Mouse (Mus musculus) embryonic stem cell, embryonic (primary cell): ENCODE results near the gene Tmem221.

Experiments
- CTCF ChIA-PET, 4 experiments: fragments of 300-600 bp in 2 of 4; fragments of 350-600 bp in 2 of 4; sonication (Branson Sonifier 250); formaldehyde crosslinking; loops; one replicate each; lab custom pipeline; 2022; ENCODE audit warnings: inconsistent platforms in 2 of 4; lab: Charles Lee
- POLR2A ChIA-PET, 4 experiments: fragments of 300-600 bp in 2 of 4; fragments of 350-600 bp in 2 of 4; sonication (Branson Sonifier 250); formaldehyde crosslinking; loops; one replicate each; lab custom pipeline; 2022; ENCODE audit warnings: antibody characterized with exemption in 4 of 4, inconsistent platforms in 1 of 4; lab: Charles Lee

The Tmem221 gene

GRCm38 (mm10) chr8:71550754-71551153 lies 7.9 kb downstream of the Tmem221 start:
- ChIA-PET POLR2A (interaction anchor here in 2 of 4 experiments (0.6 to 1.5 kb wide), 6 partner anchors 8 to 21 kb away, joined by 3 to 9 read pairs (median 4); partner anchors contain the start of genes Tmem221 (in 2 of the 2) and Slc27a1 (in 1 of the 2)), CTCF (interaction anchor here in 3 of 4 experiments (0.6 to 1.1 kb wide), 4 partner anchors 12 to 149 kb away, joined by 3 to 7 read pairs (median 3); partner anchors contain the start of gene Colgalt1 (in 1 of the 3))

GRCm38 (mm10) chr8:71547590-71547989 lies 11.1 kb downstream of the Tmem221 start:
- ChIA-PET CTCF (interaction anchor here in 1 of 4 experiments (0.9 kb wide), 1 partner anchor 13 kb away, joined by 5 read pairs; no protein-coding TSS in a partner anchor), POLR2A (no interaction called here)

GRCm38 (mm10) chr8:71545053-71545452 lies 13.6 kb downstream of the Tmem221 start:
- CTCF ChIA-PET = no interaction called here
- POLR2A ChIA-PET = interaction anchor here in 1 of 4 experiments (0.6 to 1.2 kb wide), 2 partner anchors 13 to 81 kb away, joined by 3 read pairs; no protein-coding TSS in a partner anchor

GRCm38 (mm10) chr8:71543755-71544154 lies 14.9 kb downstream of the Tmem221 start:
- ChIA-PET CTCF (interaction anchor here in 2 of 4 experiments (0.5 to 1.6 kb wide), 4 partner anchors 15 to 117 kb away, joined by 4 to 8 read pairs (median 5); partner anchors contain the start of gene Slc27a1 (in 1 of the 2)), POLR2A (interaction anchor here in 3 of 4 experiments (1.0 to 3.6 kb wide), 16 partner anchors 9 to 182 kb away, joined by 3 to 27 read pairs (median 6); partner anchors contain the start of genes Colgalt1 (in 2 of the 3), Ccdc194 (in 1 of the 3), Dda1 (in 1 of the 3) and Fcho1 (in 1 of the 3))

- CTCF ChIA-PET = interaction anchor here (0.5 to 1.6 kb wide), 19 partner anchors 11 to 875 kb away, joined by 3 to 8 read pairs (median 3); partner anchors contain the start of genes Colgalt1 (in 1 of the 4) and Slc27a1 (in 1 of the 4)
- POLR2A ChIA-PET = interaction anchor here in 3 of 4 experiments (0.5 to 3.6 kb wide), 42 partner anchors 9 to 594 kb away, joined by 3 to 27 read pairs (median 4); partner anchors contain the start of genes Tmem221 (in 3 of the 3), Colgalt1 (in 2 of the 3), Pgls (in 2 of the 3) and Ccdc194 (in 1 of the 3)
Observed at GRCm38 (mm10) chr8:71542632-71543343, 15.9 kb downstream of the Tmem221 start, which contains the start of gene Mvb12a. Gene Mvb12a (plus strand): TSS chr8:71542922.

GRCm38 (mm10) chr8:71537028-71537867 lies 21.4 kb downstream of the Tmem221 start, which contains the start of gene Bst2:
Gene Bst2 (minus strand): TSS chr8:71537456.
- ChIA-PET POLR2A (interaction anchor here (0.5 to 3.4 kb wide), 15 partner anchors 9 to 251 kb away, joined by 3 to 12 read pairs (median 3); partner anchors contain the start of genes Colgalt1 (in 1 of the 4), Plvap (in 1 of the 4), Slc27a1 (in 1 of the 4) and Tmem221 (in 1 of the 4)), CTCF (interaction anchor here (0.6 to 1.3 kb wide), 11 partner anchors 14 to 962 kb away, joined by 3 to 9 read pairs (median 4); partner anchors contain the start of gene Fcho1 (in 1 of the 4))

GRCm38 (mm10) chr8:71535663-71536062 lies 23.0 kb downstream of the Tmem221 start:
- ChIA-PET CTCF (interaction anchor here (0.5 to 1.2 kb wide), 10 partner anchors 9 to 1534 kb away, joined by 3 to 5 read pairs (median 3); partner anchors contain the start of gene Zfp709 (in 1 of the 4)), POLR2A (interaction anchor here in 3 of 4 experiments (0.5 to 3.4 kb wide), 13 partner anchors 10 to 132 kb away, joined by 3 to 12 read pairs (median 4); partner anchors contain the start of genes Ccdc194 (in 2 of the 3), Colgalt1 (in 1 of the 3), Slc27a1 (in 1 of the 3) and Tmem221 (in 1 of the 3))

GRCm38 (mm10) chr8:71534263-71534810 lies 24.3 kb downstream of the Tmem221 start:
- ChIA-PET CTCF (interaction anchor here (0.6 to 1.1 kb wide), 7 partner anchors 12 to 995 kb away, joined by 3 to 9 read pairs (median 5); no protein-coding TSS in a partner anchor), POLR2A (interaction anchor here in 2 of 4 experiments (0.6 to 4.6 kb wide), 9 partner anchors 8 to 108 kb away, joined by 3 to 27 read pairs (median 4); partner anchors contain the start of genes Ccdc194 (in 2 of the 2), Mvb12a (in 2 of the 2) and Tmem221 (in 1 of the 2))

GRCm38 (mm10) chr8:71530735-71531467 lies 27.8 kb downstream of the Tmem221 start:
- POLR2A ChIA-PET = interaction anchor here in 3 of 4 experiments (0.6 to 4.6 kb wide), 51 partner anchors 9 to 833 kb away, joined by 3 to 27 read pairs (median 3); partner anchors contain the start of genes Mvb12a (in 2 of the 3), Pgls (in 2 of the 3), Tmem221 (in 2 of the 3) and Arrdc2 (in 1 of the 3)
- CTCF ChIA-PET = interaction anchor here (0.6 to 2.5 kb wide), 24 partner anchors 8 to 738 kb away, joined by 3 to 16 read pairs (median 4); partner anchors contain the start of genes Slc27a1 (in 1 of the 4) and Tmem221 (in 1 of the 4)

GRCm38 (mm10) chr8:71528362-71529073 lies 30.2 kb downstream of the Tmem221 start:
- POLR2A ChIA-PET = interaction anchor here in 1 of 4 experiments (1.2 to 1.5 kb wide), 3 partner anchors 9 to 83 kb away, joined by 3 to 7 read pairs (median 4); partner anchors contain the start of gene Bst2
- CTCF ChIA-PET = interaction anchor here in 3 of 4 experiments (0.6 to 0.8 kb wide), 4 partner anchors 10 to 133 kb away, joined by 3 to 4 read pairs (median 3); no protein-coding TSS in a partner anchor

GRCm38 (mm10) chr8:71527162-71527870 lies 31.4 kb downstream of the Tmem221 start:
- CTCF ChIA-PET = interaction anchor here in 1 of 4 experiments (1.0 to 1.2 kb wide), 2 partner anchors 8 to 15 kb away, joined by 3 read pairs; partner anchors contain the start of gene Mvb12a
- POLR2A ChIA-PET = interaction anchor here in 3 of 4 experiments (0.5 to 3.2 kb wide), 13 partner anchors 16 to 1608 kb away, joined by 3 to 15 read pairs (median 4); partner anchors contain the start of genes Colgalt1 (in 1 of the 3), Mvb12a (in 1 of the 3) and Tmem221 (in 1 of the 3)

GRCm38 (mm10) chr8:71526272-71526671 lies 32.4 kb downstream of the Tmem221 start:
- ChIA-PET POLR2A (interaction anchor here in 3 of 4 experiments (0.6 to 3.2 kb wide), 17 partner anchors 9 to 202 kb away, joined by 3 to 15 read pairs (median 4); partner anchors contain the start of genes Colgalt1 (in 1 of the 3), Mvb12a (in 1 of the 3) and Tmem221 (in 1 of the 3)), CTCF (interaction anchor here in 2 of 4 experiments (0.7 to 1.2 kb wide), 3 partner anchors 8 to 16 kb away, joined by 3 to 8 read pairs (median 3); partner anchors contain the start of gene Mvb12a (in 1 of the 2))

- ChIA-PET CTCF (interaction anchor here in 2 of 4 experiments (0.9 to 1.1 kb wide), 2 partner anchors 47 to 61 kb away, joined by 3 to 4 read pairs; partner anchors contain the start of gene Mrpl34 (in 1 of the 2)), POLR2A (interaction anchor here in 3 of 4 experiments (0.5 to 3.2 kb wide), 23 partner anchors 9 to 879 kb away, joined by 3 to 15 read pairs (median 3); partner anchors contain the start of genes Mvb12a (in 2 of the 3), Colgalt1 (in 1 of the 3) and Tmem221 (in 1 of the 3))
Observed at GRCm38 (mm10) chr8:71525226-71526050, 33.2 kb downstream of the Tmem221 start, which contains the start of gene Ccdc194. Gene Ccdc194 (minus strand): TSS chr8:71525711.
